Mouse (Mus musculus) embryonic facial prominence, embryonic 10.5 days (tissue): ENCODE results near the gene Vmn1r201. TPM values are rescaled to one million over a fixed set of nuclear protein-coding genes. Genes with fewer than 3 reads are reported as not detected.

ENCODE experiments used
- DNase-seq: peaks from one replicate; pipeline ENCODE4 v3.0.0-alpha.2; 2017; ENCODE audit warnings: low spot score
- H3K27ac ChIP-seq: fragments of 300-500 bp; sonication (generic); replicated peaks from 2 replicates; pipeline ENCODE4 v1.5.1; 2016; ENCODE audit warnings: mild to moderate bottlenecking
- H3K27me3 ChIP-seq: fragments of 300-500 bp; sonication (generic); replicated peaks from 2 replicates; pipeline ENCODE4 v1.6.1; 2016; ENCODE audit warnings: low read depth, mild to moderate bottlenecking; ENCODE audit not compliant: poor library complexity, severe bottlenecking
- H3K36me3 ChIP-seq: fragments of 300-500 bp; sonication (generic); replicated peaks from 2 replicates; pipeline ENCODE4 v1.6.1; 2016; ENCODE audit warnings: mild to moderate bottlenecking, moderate library complexity
- H3K4me1 ChIP-seq: fragments of 300-500 bp; sonication (generic); 2 replicates; pipeline ENCODE4 v1.6.1; 2016
- H3K4me3 ChIP-seq: fragments of 300-500 bp; sonication (generic); 2 replicates; pipeline ENCODE4 v1.5.1; 2016; ENCODE audit warnings: mild to moderate bottlenecking, moderate library complexity
- H3K9me3 ChIP-seq: fragments of 300-500 bp; sonication (generic); 2 replicates; pipeline ENCODE4 v1.6.1; 2016; ENCODE audit warnings: mild to moderate bottlenecking
- WGBS: fragments of 180-500 bp; shearing (Covaris S2); methylation state at CpG from one replicate; pipeline ENCODE4 v1.1.7; 2016; 5-methylcytosine and 5-hydroxymethylcytosine counted together
- polyA plus RNA-seq: library from polyadenylated mRNA; unstranded; fragments of >200 nt; fragmentation: Nextera tagmentation; extraction: Ambion mirVana; gene quantifications from 2 replicates; pipeline ENCODE4 v1.2.1, GENCODE M21; 2016

Gene Vmn1r201
- not detected in 2 replicates for polyA plus RNA-seq

DNA sequence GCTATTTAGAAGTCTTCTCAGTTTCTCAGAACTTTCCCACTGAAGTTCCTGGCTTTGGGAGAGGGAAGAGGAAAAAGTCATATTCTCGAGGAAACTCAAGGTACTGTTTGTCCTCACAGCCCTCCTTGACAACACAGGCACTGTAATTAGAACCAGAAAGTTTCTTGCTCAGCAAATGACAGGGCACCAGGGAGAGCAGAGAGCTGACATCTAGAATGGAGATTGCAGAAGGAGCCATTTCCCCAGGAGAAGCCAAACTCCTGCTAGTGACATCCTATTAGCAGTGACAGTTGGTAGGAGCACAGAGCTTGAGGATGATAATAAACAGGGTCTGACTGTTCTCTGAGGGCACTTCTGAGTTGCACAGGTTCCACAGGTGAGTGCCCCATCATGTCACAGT lies at the start of gene Vmn1r201:
Gene Vmn1r201 (plus strand): TSS at position 301 of the 400 bp plus-strand sequence.
- 68% methylated on average over 1 of the region's 1 CpGs for WGBS
- no peaks in the 10 kb centered on the region for H3K27me3 ChIP-seq
- no peak within 1 kb of the TSS for H3K4me3 ChIP-seq
- H3K4me1 ChIP-seq = no peaks in the 10 kb centered on the region
- H3K9me3 ChIP-seq = no peaks in the 10 kb centered on the region
- no peaks in the 10 kb centered on the region for H3K36me3 ChIP-seq
- no peak for DNase-seq
- H3K27ac ChIP-seq = no peak within 1 kb of the TSS

- Histone ChIP-seq H3K27me3 (no peaks in the 10 kb centered on the region), H3K9me3 (no peaks in the 10 kb centered on the region), H3K4me1 (no peaks in the 10 kb centered on the region), H3K4me3 (no peak overlapping the region), H3K27ac (no peak overlapping the region), H3K36me3 (no peaks in the 10 kb centered on the region)
- no peak for DNase-seq
Observed at GRCm38 (mm10) chr13:22455145-22455544, 16.6 kb upstream of the Vmn1r201 start.

GRCm38 (mm10) chr13:22502431-22502830 lies 30.7 kb downstream of the Vmn1r201 start:
- no peaks in the 10 kb centered on the region for H3K36me3 ChIP-seq
- H3K4me3 ChIP-seq = no peak overlapping the region
- no peaks in the 10 kb centered on the region for H3K4me1 ChIP-seq
- no peaks in the 10 kb centered on the region for H3K9me3 ChIP-seq
- no peak overlapping the region for H3K27ac ChIP-seq
- 81% methylated on average over 3 of the region's 3 CpGs for WGBS
- no peak for DNase-seq
- H3K27me3 ChIP-seq = no peaks in the 10 kb centered on the region

GRCm38 (mm10) chr13:22505281-22505680 lies 33.6 kb downstream of the Vmn1r201 start, which contains the start of gene Vmn1r202:
TSS of gene Vmn1r202 (minus strand) at chr13:22505381.
- Histone ChIP-seq H3K4me1 (no peaks in the 10 kb centered on the region), H3K27ac (no peak within 1 kb of the TSS), H3K36me3 (no peaks in the 10 kb centered on the region), H3K27me3 (no peaks in the 10 kb centered on the region), H3K9me3 (no peaks in the 10 kb centered on the region), H3K4me3 (no peak within 1 kb of the TSS)
- DNase-seq = no peak

GRCm38 (mm10) chr13:22517814-22518213 lies 46.1 kb downstream of the Vmn1r201 start, which contains the start of gene Vmn1r203:
TSS of gene Vmn1r203 (plus strand) at chr13:22518114.
- no peak for DNase-seq
- H3K27me3 ChIP-seq = no peaks in the 10 kb centered on the region
- H3K4me3 ChIP-seq = no peak within 1 kb of the TSS
- no peaks in the 10 kb centered on the region for H3K9me3 ChIP-seq
- no peak within 1 kb of the TSS for H3K27ac ChIP-seq
- H3K4me1 ChIP-seq = no peaks in the 10 kb centered on the region
- no peaks in the 10 kb centered on the region for H3K36me3 ChIP-seq

Other genes with a start within 250 kb of the Vmn1r201 start
- gene Vmn1r193, start 248.8 kb upstream of the Vmn1r201 start, polyA plus RNA-seq = not detected in 2 replicates
- not detected in 2 replicates for gene Vmn1r194, start 227.7 kb upstream of the Vmn1r201 start, polyA plus RNA-seq
- not detected in 2 replicates for gene Vmn1r195, start 201.4 kb upstream of the Vmn1r201 start, polyA plus RNA-seq
- not detected in 2 replicates for gene Vmn1r196, start 182.0 kb upstream of the Vmn1r201 start, polyA plus RNA-seq
- gene Vmn1r197, start 147.3 kb upstream of the Vmn1r201 start, polyA plus RNA-seq = not detected in 2 replicates
- gene Vmn1r198, start 121.6 kb upstream of the Vmn1r201 start, polyA plus RNA-seq = not detected in 2 replicates
- not detected in 2 replicates for gene Vmn1r199, start 92.1 kb upstream of the Vmn1r201 start, polyA plus RNA-seq
- gene Vmn1r200, start 81.5 kb upstream of the Vmn1r201 start, polyA plus RNA-seq = not detected in 2 replicates
- 0.02 TPM in 1 of 2 replicates, not detected in the other for gene Vmn1r202, start 33.5 kb downstream of the Vmn1r201 start, polyA plus RNA-seq
- gene Vmn1r203, start 46.2 kb downstream of the Vmn1r201 start, polyA plus RNA-seq = not detected in 2 replicates
- not detected in 2 replicates for gene Vmn1r204, start 81.3 kb downstream of the Vmn1r201 start, polyA plus RNA-seq
- gene Vmn1r205, start 121.1 kb downstream of the Vmn1r201 start, polyA plus RNA-seq = not detected in 2 replicates
- not detected in 2 replicates for gene Vmn1r206, start 152.3 kb downstream of the Vmn1r201 start, polyA plus RNA-seq